Mouse (Mus musculus) lung, adult 18-20 months (tissue): ENCODE data around the gene Ush2a.

Experiments used
- DNase-seq, 2 experiments: peaks; one replicate each; pipeline ENCODE4 v3.0.0; 2022; ENCODE audit warnings: mixed read lengths in 2 of 2

Gene Ush2a

DNA sequence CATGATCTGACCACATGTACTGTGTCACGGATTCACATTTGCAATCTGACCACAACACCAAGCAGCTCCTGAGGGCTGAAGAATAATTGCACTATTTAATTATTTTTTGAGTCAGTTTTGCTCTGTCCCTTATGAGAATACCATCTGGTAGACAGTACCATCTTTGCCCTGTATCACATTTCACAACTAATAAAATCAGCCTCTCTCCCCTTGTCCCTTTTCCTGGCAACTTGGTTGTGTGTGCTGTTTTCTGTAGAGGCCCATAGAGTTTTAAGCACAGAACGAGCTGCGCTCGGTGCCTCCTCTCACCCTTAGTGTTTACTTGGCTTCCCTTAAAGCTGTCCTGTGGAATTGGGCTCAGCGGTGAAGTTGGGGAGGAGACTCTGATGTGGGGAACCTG is 290.0 kb downstream of the Ush2a start:
- DNase-seq, result no peak

GRCm38 (mm10) chr1:188558911-188559310 is 297.1 kb downstream of the Ush2a start:
- no peak for DNase-seq

GRCm38 (mm10) chr1:188566229-188566628 is 304.4 kb downstream of the Ush2a start:
- DNase-seq, result no peak

- DNase-seq, result no peak
Measured at GRCm38 (mm10) chr1:188567486-188567885, 305.7 kb downstream of the Ush2a start.

DNA sequence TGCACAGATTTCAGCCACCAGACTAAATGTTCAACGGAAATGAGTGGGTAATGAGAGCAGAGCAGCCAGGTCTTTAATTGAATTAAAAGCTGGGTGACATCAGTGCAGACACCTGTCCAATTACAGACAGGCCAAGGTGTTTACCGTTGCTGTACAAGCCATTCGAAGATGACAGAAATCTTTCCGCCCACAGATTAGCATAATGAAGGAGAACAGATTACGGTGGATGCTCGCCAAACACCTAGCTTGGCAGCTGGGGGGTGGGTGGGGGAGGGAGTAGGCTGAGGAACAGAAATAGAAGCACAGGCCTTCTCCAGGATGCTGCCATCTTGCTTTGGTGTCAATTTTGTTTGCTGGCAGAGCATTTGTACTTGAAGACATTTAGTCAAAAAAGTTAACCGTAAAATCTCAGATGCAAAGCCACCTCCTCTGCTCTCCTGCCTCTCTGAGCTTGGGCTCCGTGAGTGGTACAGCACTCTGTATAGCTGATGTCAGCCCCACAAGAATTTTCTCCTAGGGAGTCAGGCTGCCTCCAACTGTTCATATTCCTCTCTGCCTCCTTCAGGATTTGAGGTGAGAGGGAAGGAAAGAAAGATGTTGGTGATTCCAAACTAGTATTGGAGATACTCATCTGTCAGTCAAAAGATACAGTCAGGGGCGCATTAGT is 306.6 kb downstream of the Ush2a start:
- no peak for DNase-seq

GRCm38 (mm10) chr1:188576246-188576747 is 314.5 kb downstream of the Ush2a start:
- no peak for DNase-seq

DNA sequence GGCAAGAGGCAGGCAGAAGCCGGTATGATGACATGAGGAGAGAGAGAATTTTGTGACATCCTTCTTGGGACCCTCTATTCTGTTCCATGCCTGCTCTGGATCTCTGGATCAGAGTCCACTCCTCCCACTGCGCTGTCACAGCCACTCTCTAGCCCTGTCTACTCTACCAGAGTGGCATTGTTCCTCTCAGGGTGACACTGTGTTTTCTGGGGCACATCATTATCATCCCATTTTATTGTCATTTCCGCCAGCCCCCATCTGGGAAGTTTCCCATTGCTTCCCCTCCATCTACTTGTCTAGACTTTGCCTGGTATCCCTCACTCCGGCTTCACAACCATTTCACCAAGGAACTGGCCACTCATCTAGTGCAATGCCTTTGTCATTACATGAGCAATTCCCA is 315.6 kb downstream of the Ush2a start:
- DNase-seq, result no peak

DNA sequence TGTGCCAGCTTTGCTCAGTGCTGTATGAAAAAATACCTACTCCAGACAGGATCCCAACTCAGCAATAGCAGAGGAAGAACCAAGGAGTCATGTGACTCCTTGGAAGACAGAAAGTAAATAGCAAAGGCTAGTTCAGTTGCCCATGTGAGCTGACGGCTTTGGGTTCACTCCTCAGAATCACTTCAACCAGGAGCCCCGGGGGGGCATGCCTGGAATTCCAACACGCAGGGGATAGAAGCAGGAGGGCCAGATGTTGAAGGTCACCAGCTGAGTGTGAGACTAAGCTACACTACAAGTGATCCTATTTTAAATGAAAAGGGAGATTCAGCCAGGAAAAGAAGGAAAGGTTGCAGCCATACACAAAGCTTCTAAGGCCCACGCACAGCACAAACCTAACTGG is 319.3 kb downstream of the Ush2a start:
- no peak for DNase-seq

DNA sequence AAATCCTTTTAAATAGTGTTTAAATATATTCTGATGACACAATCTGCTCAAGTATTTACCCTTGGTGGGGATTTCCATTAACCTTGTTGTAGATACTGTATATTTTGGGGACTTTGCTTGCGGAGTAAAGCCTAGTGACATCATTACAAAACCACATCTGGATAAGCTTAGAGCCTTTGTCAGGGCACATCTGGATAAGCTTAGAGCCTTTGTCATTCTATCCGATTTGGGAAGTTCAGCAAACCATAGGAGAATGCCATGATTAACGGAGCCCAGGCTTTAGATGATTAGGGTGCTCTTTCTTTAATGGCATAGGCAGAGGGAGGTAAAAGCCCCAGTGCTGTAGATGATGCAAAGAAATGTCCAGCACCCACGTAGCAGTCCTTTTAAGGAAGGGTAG is 333.4 kb downstream of the Ush2a start:
- no peak for DNase-seq

GRCm38 (mm10) chr1:188598052-188598451 is 336.2 kb downstream of the Ush2a start:
- no peak for DNase-seq

DNA sequence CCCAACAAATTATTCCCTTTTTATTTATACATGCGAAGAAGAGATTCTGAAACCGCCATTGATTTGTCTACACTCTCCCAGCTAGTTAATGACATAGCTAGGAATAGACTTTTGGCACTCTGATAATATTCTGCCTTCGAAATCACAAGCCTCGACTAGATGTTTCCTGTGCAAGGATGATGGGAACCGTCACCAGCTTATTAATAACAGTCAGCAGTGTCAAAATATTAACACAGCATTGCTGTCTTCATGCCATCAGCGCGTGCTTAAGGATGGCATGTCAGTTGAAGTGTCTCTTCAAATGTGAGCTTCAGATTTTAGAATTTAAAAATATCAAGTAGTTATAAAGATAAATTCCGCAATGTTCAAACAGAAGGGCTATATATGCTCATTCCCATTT is 337.3 kb downstream of the Ush2a start:
- DNase-seq, result no peak

DNA sequence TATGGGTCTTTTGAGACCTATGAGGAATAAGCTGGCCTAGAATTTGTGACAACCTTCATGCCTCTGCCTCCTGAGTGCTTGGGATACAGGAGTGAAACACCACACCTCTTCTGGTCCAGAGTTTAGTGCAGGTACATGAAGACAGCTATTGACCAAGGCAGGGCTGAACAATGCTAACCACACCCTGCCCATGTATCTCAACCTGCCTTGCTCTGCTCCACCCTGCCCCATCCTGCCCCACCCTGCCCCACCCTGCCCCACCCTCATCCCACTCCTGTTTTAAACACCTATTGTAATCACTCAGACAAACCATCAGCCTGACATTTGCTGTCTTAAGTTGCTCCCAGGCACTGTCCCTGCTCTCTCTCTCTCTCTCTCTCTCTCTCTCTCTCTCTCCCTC is 344.6 kb downstream of the Ush2a start:
- no peak for DNase-seq

GRCm38 (mm10) chr1:188616547-188616946 is 354.7 kb downstream of the Ush2a start:
- no peak for DNase-seq

GRCm38 (mm10) chr1:188633736-188634135 is 371.9 kb downstream of the Ush2a start:
- no peak for DNase-seq

DNA sequence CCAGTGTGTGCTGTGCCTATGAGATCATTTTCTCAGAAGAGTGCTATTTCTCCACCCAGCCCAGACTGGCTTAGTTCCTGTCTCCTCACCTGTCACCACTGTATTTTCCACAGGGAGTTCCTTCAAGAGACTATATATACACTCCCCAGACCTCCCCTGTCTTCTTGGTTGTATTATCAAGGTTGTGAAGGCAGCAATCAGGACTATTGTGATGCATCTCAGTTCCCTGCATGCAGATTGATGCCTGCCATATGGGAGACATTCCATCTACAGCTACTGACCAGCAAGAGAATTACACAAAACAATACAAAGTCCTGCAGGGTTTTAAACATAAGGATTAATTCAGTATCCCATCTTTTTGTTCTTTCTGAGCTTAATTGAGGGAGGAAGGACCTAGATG is 377.8 kb downstream of the Ush2a start:
- no peak for DNase-seq

GRCm38 (mm10) chr1:188643156-188643555 is 381.3 kb downstream of the Ush2a start:
- no peak for DNase-seq

GRCm38 (mm10) chr1:188653001-188653400 is 391.2 kb downstream of the Ush2a start:
- no peak for DNase-seq

DNA sequence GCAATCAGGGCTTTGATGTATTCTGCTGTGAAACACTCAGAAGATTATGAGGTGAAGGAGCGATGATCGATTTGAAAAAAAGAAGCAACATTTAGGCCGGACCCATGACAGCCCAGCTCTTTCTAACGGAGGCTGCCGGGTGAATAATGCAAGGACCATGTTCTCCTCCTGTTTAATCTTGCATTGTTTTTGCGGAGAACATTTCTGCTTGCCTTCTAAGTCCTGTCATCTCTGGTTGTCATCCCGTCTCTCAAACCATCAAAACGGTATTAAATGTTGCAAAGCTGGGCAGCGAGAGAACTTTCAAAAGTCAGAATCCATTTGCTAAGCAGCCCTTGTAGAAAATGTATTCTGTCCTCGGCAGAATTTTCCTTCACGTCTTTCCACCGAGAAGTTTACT is 394.3 kb downstream of the Ush2a start:
- DNase-seq, result no peak

DNA sequence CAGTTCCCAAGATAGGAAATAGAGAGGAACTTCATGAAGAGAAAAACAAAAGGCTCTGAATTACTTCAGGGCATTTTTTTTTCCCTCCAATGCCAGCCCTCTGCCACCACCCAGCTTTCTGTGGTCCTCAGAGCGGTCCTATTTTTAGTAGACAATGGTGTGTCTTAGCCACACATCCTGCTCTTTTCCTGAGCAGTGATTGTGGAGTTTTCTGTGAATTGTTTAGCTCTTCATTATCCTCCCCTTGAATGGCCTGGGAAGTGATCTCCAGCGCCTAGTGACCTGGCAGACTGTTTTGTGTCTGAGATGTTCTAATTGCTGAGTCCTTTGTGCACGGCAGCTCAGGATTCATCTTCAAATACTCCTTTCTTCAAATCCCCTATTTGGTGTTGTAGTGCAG is 397.3 kb downstream of the Ush2a start:
- no peak for DNase-seq

DNA sequence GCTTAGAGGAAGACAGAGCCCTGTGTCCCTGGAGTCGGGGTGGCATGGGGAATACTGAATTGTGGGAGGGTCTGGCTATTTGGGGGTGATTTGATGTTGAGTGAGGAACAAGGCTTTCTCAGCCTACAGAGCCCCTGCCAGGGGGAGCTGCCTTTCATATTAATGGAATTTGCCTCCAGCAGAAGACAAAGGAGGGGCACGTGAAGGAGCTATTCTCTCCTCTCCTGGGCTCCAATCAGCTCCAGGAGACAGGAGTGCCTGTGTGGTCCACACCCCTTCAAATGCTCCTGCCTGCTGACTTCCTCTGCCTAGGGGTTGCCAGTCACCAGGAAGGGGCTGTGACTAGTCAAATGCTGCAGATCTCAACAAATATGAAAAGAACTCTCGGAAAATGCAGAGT is 398.5 kb downstream of the Ush2a start:
- no peak for DNase-seq

DNA sequence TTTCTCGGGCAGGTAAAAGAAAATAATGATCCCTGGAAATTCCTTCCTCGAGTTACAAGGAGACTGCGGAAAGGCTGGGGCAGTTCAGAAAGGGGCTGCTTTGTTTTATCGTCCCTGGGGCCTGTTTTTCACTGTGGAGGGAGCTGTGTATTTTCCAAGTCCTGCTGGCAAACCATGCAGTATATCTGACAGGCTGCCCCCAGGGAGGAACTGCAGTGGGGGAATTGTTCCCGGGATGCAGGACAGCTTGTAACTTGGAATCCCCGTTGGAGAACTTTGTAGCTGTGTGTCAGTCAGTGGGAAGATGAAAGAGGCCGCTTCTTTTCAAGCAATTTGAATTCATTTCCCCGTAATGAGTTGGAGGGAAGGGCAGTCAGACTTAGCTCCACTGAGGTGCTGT is 399.1 kb downstream of the Ush2a start:
- DNase-seq, result no peak

GRCm38 (mm10) chr1:188667460-188667859 is 405.6 kb downstream of the Ush2a start:
- DNase-seq, result no peak

- DNase-seq, result no peak
Measured at GRCm38 (mm10) chr1:188668513-188668912, 406.7 kb downstream of the Ush2a start.

DNA sequence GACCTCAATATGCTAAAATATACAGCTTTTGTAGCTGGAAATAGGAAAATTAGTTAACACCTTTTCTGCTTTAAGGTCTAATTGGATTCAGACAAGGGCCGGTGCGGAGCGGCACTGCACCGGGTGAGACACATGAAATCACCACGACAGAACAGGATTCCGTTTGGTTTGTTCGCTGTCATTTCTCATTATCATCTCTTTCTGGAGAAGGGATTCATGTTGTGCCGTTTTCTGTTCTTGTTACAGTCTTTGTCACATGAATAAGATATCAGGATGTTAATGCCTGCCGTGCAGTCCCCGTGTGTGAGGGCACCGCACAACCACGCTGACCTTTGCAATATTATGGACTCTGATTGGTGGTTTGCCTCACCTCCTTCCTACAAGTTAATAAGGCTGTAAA is 411.0 kb downstream of the Ush2a start:
- DNase-seq, result no peak
